Mouse (Mus musculus) forebrain, embryonic 16.5 days (tissue): ENCODE data around the gene Rpl29. TPM values are rescaled to one million over a fixed set of nuclear protein-coding genes. Genes with fewer than 3 reads are reported as not detected.

ENCODE experiments used
- polyA plus RNA-seq: library from polyadenylated mRNA; unstranded; fragments of >200 nt; fragmentation: Nextera tagmentation; extraction: Ambion mirVana; gene quantifications from 2 replicates; pipeline ENCODE4 v1.2.1, GENCODE M21; 2015

Gene Rpl29
- polyA plus RNA-seq, 1 experiment from 2014 or later = 591 TPM

Other genes with a start within 250 kb of the Rpl29 start
- 14.0 and 14.7 TPM in 2 replicates for gene Ppm1m, start 229.7 kb upstream of the Rpl29 start, polyA plus RNA-seq
- 56.6 and 58.7 TPM in 2 replicates for gene Twf2, start 226.3 kb upstream of the Rpl29 start, polyA plus RNA-seq
- not detected in 2 replicates for gene Tlr9, start 206.9 kb upstream of the Rpl29 start, polyA plus RNA-seq
- gene Alas1, start 180.8 kb upstream of the Rpl29 start, polyA plus RNA-seq = 101 and 109 TPM in 2 replicates
- 10.5 and 11.6 TPM in 2 replicates for gene Poc1a, start 148.4 kb upstream of the Rpl29 start, polyA plus RNA-seq
- 9.0 and 10.3 TPM in 2 replicates for gene Dusp7, start 60.8 kb upstream of the Rpl29 start, polyA plus RNA-seq
- 31.5 and 31.7 TPM in 2 replicates for gene Acy1, start 8.9 kb downstream of the Rpl29 start, polyA plus RNA-seq
- gene Abhd14b, start 18.0 kb downstream of the Rpl29 start, polyA plus RNA-seq = 6.2 and 7.7 TPM in 2 replicates
- gene Abhd14a, start 18.2 kb downstream of the Rpl29 start, polyA plus RNA-seq = 72.3 and 81.9 TPM in 2 replicates
- gene Pcbp4, start 23.8 kb downstream of the Rpl29 start, polyA plus RNA-seq = 221 and 249 TPM in 2 replicates
- gene Gpr62, start 36.5 kb downstream of the Rpl29 start, polyA plus RNA-seq = 0.48 and 0.72 TPM in 2 replicates
- gene Rrp9, start 46.5 kb downstream of the Rpl29 start, polyA plus RNA-seq = 53.6 and 62.5 TPM in 2 replicates
- 0.55 and 0.70 TPM in 2 replicates for gene Parp3, start 47.5 kb downstream of the Rpl29 start, polyA plus RNA-seq
- not detected in 2 replicates for gene Iqcf1, start 70.5 kb downstream of the Rpl29 start, polyA plus RNA-seq
- gene Iqcf5, start 85.1 kb downstream of the Rpl29 start, polyA plus RNA-seq = not detected in 2 replicates
- not detected in 2 replicates for gene Iqcf3, start 132.2 kb downstream of the Rpl29 start, polyA plus RNA-seq
- gene Iqcf4, start 141.5 kb downstream of the Rpl29 start, polyA plus RNA-seq = not detected in 2 replicates
- gene Iqcf6, start 197.1 kb downstream of the Rpl29 start, polyA plus RNA-seq = not detected in 2 replicates
- 10.2 and 14.1 TPM in 2 replicates for gene Grm2, start 226.6 kb downstream of the Rpl29 start, polyA plus RNA-seq